Mouse (Mus musculus): ENCODE results near the gene Akt1s1. TPM values are rescaled to one million over a fixed set of nuclear protein-coding genes. Genes with fewer than 3 reads are reported as not detected.
A peak's percentile ranks its signal among the peaks of the same experiment; 100 is the strongest.

Akt1s1 gene
- polyA plus RNA-seq, 1 experiment = 283 TPM

- Histone ChIP-seq H3K27ac (ENCODE audit: insufficient read depth, low read depth, low read length) (no peak overlapping the region), H3K4me3 (ENCODE audit: low read depth, low read length) (no peak overlapping the region), H3K27me3 (ENCODE audit: control insufficient read depth, insufficient read depth, low read length) (no peaks in the 10 kb centered on the region), H3K4me1 (ENCODE audit: control insufficient read depth, insufficient read depth, insufficient read length, low read length) (peaks cover 26% of the 10 kb centered on the region), H3K36me3 (ENCODE audit: control insufficient read depth, insufficient read depth, low read length) (peaks cover 3% of the 10 kb centered on the region; the same call in 1 of the 2 replicates)
- 62% methylated on average over 7 of the region's 7 CpGs for WGBS
- no peak for TF ChIP-seq CTCF (IDR thresholded peaks at IDR 0.05; ENCODE audit: extremely low read depth, insufficient read length, insufficient replicate concordance, low read depth, low read length)
- no peak for TF ChIP-seq POLR2A (IDR thresholded peaks at IDR 0.05; ENCODE audit: low read depth, low read length)
Observed at GRCm38 (mm10) chr7:44895206-44895592, 46.4 kb downstream of the Akt1s1 start.

GRCm38 (mm10) chr7:44895593-44896434, 47.0 kb downstream of the Akt1s1 start, which contains the start of gene Fuz:
Gene Fuz (plus strand): TSS chr7:44896079.
- H3K4me3 ChIP-seq (ENCODE audit: low read depth, low read length) = peak within 1 kb of the TSS; percentile 81
- WGBS = under 1% methylated on average over 34 of the region's 34 CpGs
- TF ChIP-seq POLR2A (IDR thresholded peaks at IDR 0.05; ENCODE audit: low read depth, low read length) = no peak
- peak; percentile 52; the same call in 1 of the 2 replicates for TF ChIP-seq CTCF (IDR thresholded peaks at IDR 0.05; ENCODE audit: extremely low read depth, insufficient read length, insufficient replicate concordance, low read depth, low read length)
- H3K4me1 ChIP-seq (ENCODE audit: control insufficient read depth, insufficient read depth, insufficient read length, low read length) = peaks cover 20% of the 10 kb centered on the region
- no peaks in the 10 kb centered on the region for H3K27me3 ChIP-seq (ENCODE audit: control insufficient read depth, insufficient read depth, low read length)
- peaks cover 3% of the 10 kb centered on the region; the same call in 1 of the 2 replicates for H3K36me3 ChIP-seq (ENCODE audit: control insufficient read depth, insufficient read depth, low read length)
- peak within 1 kb of the TSS; percentile 39 for H3K27ac ChIP-seq (ENCODE audit: insufficient read depth, low read depth, low read length)

DNA sequence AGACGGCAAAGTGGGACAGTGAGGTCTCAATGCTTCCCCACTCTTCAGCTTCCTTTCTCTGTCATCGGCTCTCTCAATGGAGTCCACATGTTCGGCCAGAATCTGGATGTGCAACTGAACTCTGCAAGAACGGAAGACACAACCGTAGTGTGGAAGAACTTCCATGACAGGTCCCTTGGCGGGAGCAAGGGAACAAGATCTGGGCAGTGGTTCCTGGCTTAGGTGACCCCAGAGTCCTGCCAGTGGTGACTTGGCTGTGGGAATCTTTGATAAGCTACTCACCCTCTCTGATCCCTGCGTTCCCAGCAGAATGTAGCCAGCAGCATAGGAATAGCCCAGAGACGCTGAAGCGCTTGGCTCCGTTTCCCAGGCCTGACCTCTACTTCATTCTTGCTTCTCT, 47.7 kb downstream of the Akt1s1 start:
- TF ChIP-seq POLR2A (IDR thresholded peaks at IDR 0.05; ENCODE audit: low read depth, low read length) (no peak), CTCF (IDR thresholded peaks at IDR 0.05; ENCODE audit: extremely low read depth, insufficient read length, insufficient replicate concordance, low read depth, low read length) (no peak)
- Histone ChIP-seq H3K4me3 (ENCODE audit: low read depth, low read length) (peak overlapping the region; percentile 81), H3K4me1 (ENCODE audit: control insufficient read depth, insufficient read depth, insufficient read length, low read length) (peaks cover 18% of the 10 kb centered on the region), H3K27ac (ENCODE audit: insufficient read depth, low read depth, low read length) (peak overlapping the region; percentile 39; the same call in 1 of the 2 replicates), H3K36me3 (ENCODE audit: control insufficient read depth, insufficient read depth, low read length) (peaks cover 3% of the 10 kb centered on the region; the same call in 1 of the 2 replicates), H3K27me3 (ENCODE audit: control insufficient read depth, insufficient read depth, low read length) (no peaks in the 10 kb centered on the region)
- WGBS = 41% methylated on average over 10 of the region's 10 CpGs

- H3K36me3 ChIP-seq (ENCODE audit: control insufficient read depth, insufficient read depth, low read length) = peaks cover 13% of the 10 kb centered on the region
- WGBS = 32% methylated on average over 19 of the region's 19 CpGs
- H3K27ac ChIP-seq (ENCODE audit: insufficient read depth, low read depth, low read length) = no peak overlapping the region
- no peaks in the 10 kb centered on the region for H3K27me3 ChIP-seq (ENCODE audit: control insufficient read depth, insufficient read depth, low read length)
- no peak for TF ChIP-seq POLR2A (IDR thresholded peaks at IDR 0.05; ENCODE audit: low read depth, low read length)
- TF ChIP-seq CTCF (IDR thresholded peaks at IDR 0.05; ENCODE audit: extremely low read depth, insufficient read length, insufficient replicate concordance, low read depth, low read length) = peak; percentile 26; the same call in 1 of the 2 replicates
- H3K4me3 ChIP-seq (ENCODE audit: low read depth, low read length) = 0 out of 2 replicates have a peak overlapping the region, but pooled peaks have one; percentile 8
- peaks cover 21% of the 10 kb centered on the region for H3K4me1 ChIP-seq (ENCODE audit: control insufficient read depth, insufficient read depth, insufficient read length, low read length)
Observed at GRCm38 (mm10) chr7:44898607-44899006, 49.8 kb downstream of the Akt1s1 start.

- no peak overlapping the region for H3K4me3 ChIP-seq (ENCODE audit: low read depth, low read length)
- H3K27ac ChIP-seq (ENCODE audit: insufficient read depth, low read depth, low read length) = no peak overlapping the region
- no peak for TF ChIP-seq POLR2A (IDR thresholded peaks at IDR 0.05; ENCODE audit: low read depth, low read length)
- no peak for TF ChIP-seq CTCF (IDR thresholded peaks at IDR 0.05; ENCODE audit: extremely low read depth, insufficient read length, insufficient replicate concordance, low read depth, low read length)
- no peaks in the 10 kb centered on the region for H3K27me3 ChIP-seq (ENCODE audit: control insufficient read depth, insufficient read depth, low read length)
- H3K4me1 ChIP-seq (ENCODE audit: control insufficient read depth, insufficient read depth, insufficient read length, low read length) = peaks cover 17% of the 10 kb centered on the region
- peaks cover 32% of the 10 kb centered on the region for H3K36me3 ChIP-seq (ENCODE audit: control insufficient read depth, insufficient read depth, low read length)
- WGBS = 92% methylated on average over 11 of the region's 11 CpGs
Observed at GRCm38 (mm10) chr7:44900632-44901031, 51.8 kb downstream of the Akt1s1 start.

GRCm38 (mm10) chr7:44901230-44901722, 52.5 kb downstream of the Akt1s1 start:
- Histone ChIP-seq H3K4me3 (ENCODE audit: low read depth, low read length) (peak overlapping the region; percentile 73), H3K27ac (ENCODE audit: insufficient read depth, low read depth, low read length) (peak overlapping the region; percentile 62), H3K36me3 (ENCODE audit: control insufficient read depth, insufficient read depth, low read length) (peaks cover 39% of the 10 kb centered on the region), H3K4me1 (ENCODE audit: control insufficient read depth, insufficient read depth, insufficient read length, low read length) (peaks cover 17% of the 10 kb centered on the region), H3K27me3 (ENCODE audit: control insufficient read depth, insufficient read depth, low read length) (no peaks in the 10 kb centered on the region)
- WGBS = 10% methylated on average over 21 of the region's 21 CpGs
- TF ChIP-seq POLR2A (IDR thresholded peaks at IDR 0.05; ENCODE audit: low read depth, low read length) = no peak
- TF ChIP-seq CTCF (IDR thresholded peaks at IDR 0.05; ENCODE audit: extremely low read depth, insufficient read length, insufficient replicate concordance, low read depth, low read length) = no peak

Other genes with a start within 250 kb of the Akt1s1 start
- 196 and 563 TPM in 2 replicates for gene Myh14, start 178.1 kb upstream of the Akt1s1 start, polyA plus RNA-seq (2012; rRNA removed)
- not detected in 2 replicates for gene Izumo2, start 140.2 kb upstream of the Akt1s1 start, polyA plus RNA-seq (2012; rRNA removed)
- 20.4 and 40.3 TPM in 2 replicates for gene Vrk3, start 100.6 kb upstream of the Akt1s1 start, polyA plus RNA-seq (2012; rRNA removed)
- gene Zfp473, start 97.9 kb upstream of the Akt1s1 start, polyA plus RNA-seq (2012; rRNA removed) = 0.08 and 0.19 TPM in 2 replicates
- 30.9 and 53.3 TPM in 2 replicates for gene Nup62, start 32.9 kb upstream of the Akt1s1 start, polyA plus RNA-seq (2012; rRNA removed)
- 8.0 and 13.8 TPM in 2 replicates for gene Il4i1, start 32.6 kb upstream of the Akt1s1 start, polyA plus RNA-seq (2012; rRNA removed)
- gene Atf5, start 32.3 kb upstream of the Akt1s1 start, polyA plus RNA-seq (2012; rRNA removed) = 83.9 and 102 TPM in 2 replicates
- gene Tbc1d17, start 88 bp downstream of the Akt1s1 start, polyA plus RNA-seq (2012; rRNA removed) = 32.1 and 63.2 TPM in 2 replicates
- 36.9 and 84.2 TPM in 2 replicates for gene Pnkp, start 8.1 kb downstream of the Akt1s1 start, polyA plus RNA-seq (2012; rRNA removed)
- gene Ptov1, start 20.8 kb downstream of the Akt1s1 start, polyA plus RNA-seq (2012; rRNA removed) = 82.3 and 141 TPM in 2 replicates
- 85.8 and 208 TPM in 2 replicates for gene Med25, start 43.7 kb downstream of the Akt1s1 start, polyA plus RNA-seq (2012; rRNA removed)
- 15.8 and 27.5 TPM in 2 replicates for gene Fuz, start 47.1 kb downstream of the Akt1s1 start, polyA plus RNA-seq (2012; rRNA removed)
- 49.8 and 85.2 TPM in 2 replicates for gene Ap2a1, start 80.5 kb downstream of the Akt1s1 start, polyA plus RNA-seq (2012; rRNA removed)
- not detected in 2 replicates for gene Tsks, start 94.2 kb downstream of the Akt1s1 start, polyA plus RNA-seq (2012; rRNA removed)
- 5.2 and 7.6 TPM in 2 replicates for gene Cpt1c, start 125.9 kb downstream of the Akt1s1 start, polyA plus RNA-seq (2012; rRNA removed)
- gene Prmt1, start 137.6 kb downstream of the Akt1s1 start, polyA plus RNA-seq (2012; rRNA removed) = 50.0 and 68.6 TPM in 2 replicates
- gene Irf3, start 148.7 kb downstream of the Akt1s1 start, polyA plus RNA-seq (2012; rRNA removed) = 52.9 and 91.0 TPM in 2 replicates
- gene Bcl2l12, start 149.7 kb downstream of the Akt1s1 start, polyA plus RNA-seq (2012; rRNA removed) = 10.1 and 16.3 TPM in 2 replicates
- gene Scaf1, start 167.4 kb downstream of the Akt1s1 start, polyA plus RNA-seq (2012; rRNA removed) = 39.8 and 73.0 TPM in 2 replicates
- 49.3 and 67.9 TPM in 2 replicates for gene Rras, start 169.0 kb downstream of the Akt1s1 start, polyA plus RNA-seq (2012; rRNA removed)
- 8.1 and 13.2 TPM in 2 replicates for gene Prr12, start 203.9 kb downstream of the Akt1s1 start, polyA plus RNA-seq (2012; rRNA removed)
- gene Nosip, start 213.4 kb downstream of the Akt1s1 start, polyA plus RNA-seq (2012; rRNA removed) = 39.3 and 92.7 TPM in 2 replicates
- 81.7 and 172 TPM in 2 replicates for gene Prrg2, start 213.7 kb downstream of the Akt1s1 start, polyA plus RNA-seq (2012; rRNA removed)
- 40.0 and 49.9 TPM in 2 replicates for gene Rcn3, start 243.2 kb downstream of the Akt1s1 start, polyA plus RNA-seq (2012; rRNA removed)